Mouse (Mus musculus) myocyte (in vitro differentiated cells): ENCODE measurements around the gene Cd59a.

Source experiments
- MAX ChIP-seq: IDR thresholded peaks from one replicate; pipeline ENCODE4 v1.6.1; 2011; ENCODE audit warnings: low read depth, mild to moderate bottlenecking, control low read depth
- MYOD1 ChIP-seq, 3 experiments: IDR thresholded peaks; one replicate each; pipeline ENCODE4 v1.6.1; 2011; ENCODE audit warnings: control low read depth in 2 of 3, low read depth in 2 of 3, mild to moderate bottlenecking in 2 of 3, moderate library complexity in 1 of 3; ENCODE audit not compliant: insufficient read length in 2 of 3, control insufficient read depth in 1 of 3
- POLR2A ChIP-seq: IDR thresholded peaks from one replicate; pipeline ENCODE4 v1.6.1; 2011; ENCODE audit warnings: low read depth, mild to moderate bottlenecking, control low read depth, moderate library complexity; ENCODE audit not compliant: insufficient read length
- POLR2AphosphoS2 ChIP-seq: IDR thresholded peaks from one replicate; pipeline ENCODE4 v1.6.1; 2011; ENCODE audit warnings: low read depth, control low read depth; ENCODE audit not compliant: insufficient read length
- REST ChIP-seq: IDR thresholded peaks from one replicate; pipeline ENCODE4 v1.6.1; 2011; ENCODE audit warnings: mild to moderate bottlenecking, control low read depth, moderate library complexity; ENCODE audit not compliant: insufficient read depth, insufficient read length
- SRF ChIP-seq: IDR thresholded peaks from one replicate; pipeline ENCODE4 v1.6.1; 2011; ENCODE audit warnings: low read depth; ENCODE audit not compliant: control insufficient read depth, insufficient read length
- TCF12 ChIP-seq: IDR thresholded peaks from one replicate; pipeline ENCODE4 v1.6.1; 2011; ENCODE audit warnings: mild to moderate bottlenecking, control low read depth; ENCODE audit not compliant: poor library complexity, insufficient read depth, severe bottlenecking

- TF ChIP-seq MYOD1 (IDR thresholded peaks at IDR 0.05; ENCODE audit: control insufficient read depth in 1 of 3, insufficient read length in 2 of 3, low read depth in 2 of 3) (no peak), TCF12 (no peak), REST (no peak), POLR2A (no peak), POLR2AphosphoS2 (no peak), SRF (no peak), MAX (no peak)
Measured at GRCm38 (mm10) chr2:104082474-104082873, 13.1 kb upstream of the Cd59a start.
